Mouse (Mus musculus) E14TG2a.4 (cell line): ENCODE results near the gene Ppid.

Source experiments
- H3K27me3 ChIP-seq: 2 replicates; pipeline ENCODE4 v1.6.1; 2014; ENCODE audit warnings: low read length, control low read depth; ENCODE audit not compliant: insufficient read depth
- H3K36me3 ChIP-seq: 2 replicates; pipeline ENCODE4 v1.6.1; 2014; ENCODE audit warnings: low read length, control low read depth; ENCODE audit not compliant: insufficient read depth
- H3K4me1 ChIP-seq: replicated peaks from 2 replicates; pipeline ENCODE4 v1.6.1; 2014; ENCODE audit warnings: low read depth, low read length, control low read depth
- H3K4me3 ChIP-seq: replicated peaks from 2 replicates; pipeline ENCODE4 v1.5.1; 2014; ENCODE audit warnings: mild to moderate bottlenecking, low read length
- H3K9me3 ChIP-seq: 2 replicates; pipeline ENCODE4 v1.6.1; 2014; ENCODE audit warnings: low read length, control low read depth
- CTCF ChIP-seq: conservative IDR thresholded peaks from 2 replicates; pipeline ENCODE4 v1.5.1; 2014; ENCODE audit warnings: low read length
- NANOG ChIP-seq: IDR thresholded peaks from 2 replicates; pipeline ENCODE4 v1.6.1; 2014; ENCODE audit warnings: borderline replicate concordance, low read length, mixed read lengths
- POU5F1 ChIP-seq: IDR thresholded peaks from 2 replicates; pipeline ENCODE4 v1.6.1; 2014; ENCODE audit warnings: low read length, borderline replicate concordance

The Ppid gene

GRCm38 (mm10) chr3:79628182-79628560 is 37.0 kb downstream of the Ppid start:
- H3K9me3 ChIP-seq, result no peaks in the 10 kb centered on the region
- peaks cover 24% of the 10 kb centered on the region for H3K4me1 ChIP-seq
- H3K27me3 ChIP-seq, result no peaks in the 10 kb centered on the region

GRCm38 (mm10) chr3:79628561-79629415 is 37.6 kb downstream of the Ppid start, which contains the start of gene 4930579G24Rik:
4930579G24Rik (plus strand) TSS chr3:79629079.
- H3K9me3 ChIP-seq, result no peaks in the 10 kb centered on the region
- H3K27me3 ChIP-seq, result no peaks in the 10 kb centered on the region
- peaks cover 24% of the 10 kb centered on the region for H3K4me1 ChIP-seq
- H3K4me3 ChIP-seq, result peak within 1 kb of the TSS; percentile 99
- no peak for TF ChIP-seq POU5F1
- TF ChIP-seq CTCF, result no peak
- no peak for TF ChIP-seq NANOG
- peaks cover 15% of the 10 kb centered on the region; the same call in 1 of the 2 replicates for H3K36me3 ChIP-seq

More at GRCm38 (mm10) chr3:79628182-79628560, 37.0 kb downstream of the Ppid start:
- Histone ChIP-seq H3K4me3 (peak overlapping the region; percentile 99), H3K36me3 (peaks cover 12% of the 10 kb centered on the region; the same call in 1 of the 2 replicates)
- TF ChIP-seq NANOG, result no peak
- TF ChIP-seq POU5F1, result no peak

- H3K4me1 ChIP-seq, result peaks cover 24% of the 10 kb centered on the region
- H3K4me3 ChIP-seq, result peak within 1 kb of the TSS; percentile 99
- H3K9me3 ChIP-seq, result no peaks in the 10 kb centered on the region
Measured at GRCm38 (mm10) chr3:79629416-79629730, 38.2 kb downstream of the Ppid start, which contains the start of gene Etfdh. Etfdh (minus strand) TSS chr3:79629500.

GRCm38 (mm10) chr3:79652129-79652528 is 61.0 kb downstream of the Ppid start:
- Histone ChIP-seq H3K36me3 (no peaks in the 10 kb centered on the region), H3K4me1 (no peaks in the 10 kb centered on the region), H3K9me3 (no peaks in the 10 kb centered on the region), H3K4me3 (no peak overlapping the region), H3K27me3 (no peaks in the 10 kb centered on the region)
- TF ChIP-seq CTCF (no peak), NANOG (no peak), POU5F1 (no peak)

More at GRCm38 (mm10) chr3:79629416-79629730, 38.2 kb downstream of the Ppid start, which contains the start of gene Etfdh:
- Histone ChIP-seq H3K36me3 (peaks cover 15% of the 10 kb centered on the region; the same call in 1 of the 2 replicates), H3K27me3 (no peaks in the 10 kb centered on the region)
- TF ChIP-seq NANOG (no peak), POU5F1 (no peak), CTCF (no peak)
